Mouse (Mus musculus): ENCODE measurements around the gene Medag.

- no peak for TF ChIP-seq CTCF (IDR thresholded peaks at IDR 0.05; ENCODE audit: low read depth)
- no peak for TF ChIP-seq EP300 (optimal IDR thresholded peaks at IDR 0.05)
Measured at GRCm38 (mm10) chr5:149426525-149426924, 15.0 kb downstream of the Medag start.

Data from stomach, postnatal 0 days (tissue).